Comparison of ENCODE assay signal across 7 mouse cellular contexts in genomic region chr9:123717186-123718008, GRCm38 (mm10). TPM values are rescaled to one million over a fixed set of nuclear protein-coding genes. Genes with fewer than 3 reads are reported as not detected.
A peak's percentile ranks its signal among the peaks of the same experiment; 100 is the strongest.
DNase-seq lines count a peak whose midpoint lies in the region; ATAC-seq and TF ChIP-seq lines count a peak whose summit lies in the region.

Gene Lztfl1 (minus strand): TSS chr9:123717697.

- intact Hi-C loops in left cerebral cortex, postnatal 4 days (cut with DNase I) = no loop called here

- H3K4me3 ChIP-seq in embryonic facial prominence, embryonic 10.5 days = peak within 1 kb of the TSS; percentile 76
- peak within 1 kb of the TSS; percentile 71 for H3K4me3 ChIP-seq in intestine, postnatal 0 days (ENCODE audit: low read depth, low read length)
- peak within 1 kb of the TSS; percentile 91 for H3K4me3 ChIP-seq in midbrain, embryonic 12.5 days
- peak within 1 kb of the TSS; percentile 83 for H3K4me3 ChIP-seq in small intestine, adult 2 months (ENCODE audit: low read depth, low read length)

- ATAC-seq in intestine, postnatal 0 days = peak; percentile 100
- ATAC-seq in midbrain, embryonic 12.5 days (ENCODE audit: low FRiP score, low read depth) = peak; percentile 99

- H3K27me3 ChIP-seq in embryonic facial prominence, embryonic 10.5 days (replicated peaks; ENCODE audit: low read depth, poor library complexity, severe bottlenecking) = no peaks in the 10 kb centered on the region
- no peaks in the 10 kb centered on the region for H3K27me3 ChIP-seq in intestine, postnatal 0 days (replicated peaks; ENCODE audit: control insufficient read depth, insufficient read depth, low read length)
- H3K27me3 ChIP-seq in midbrain, embryonic 12.5 days = no peaks in the 10 kb centered on the region
- peaks cover 3% of the 10 kb centered on the region; the same call in 1 of the 2 replicates for H3K27me3 ChIP-seq in small intestine, adult 2 months (ENCODE audit: control insufficient read depth, insufficient read depth, low read length)

- no peaks in the 10 kb centered on the region for H3K9me3 ChIP-seq in embryonic facial prominence, embryonic 10.5 days
- no peaks in the 10 kb centered on the region for H3K9me3 ChIP-seq in intestine, postnatal 0 days (ENCODE audit: control insufficient read depth)
- no peaks in the 10 kb centered on the region for H3K9me3 ChIP-seq in midbrain, embryonic 12.5 days

- under 1% methylated on average over 55 of the region's 55 CpGs for WGBS in embryonic facial prominence, embryonic 10.5 days
- WGBS in intestine, postnatal 0 days = under 1% methylated on average over 55 of the region's 55 CpGs
- 1% methylated on average over 55 of the region's 55 CpGs for WGBS in midbrain, embryonic 12.5 days
- WGBS in small intestine, adult 2 months = under 1% methylated on average over 55 of the region's 55 CpGs

- no peaks in the 10 kb centered on the region for H3K36me3 ChIP-seq in embryonic facial prominence, embryonic 10.5 days (replicated peaks)
- H3K36me3 ChIP-seq in intestine, postnatal 0 days (ENCODE audit: control insufficient read depth, insufficient read depth) = no peaks in the 10 kb centered on the region
- H3K36me3 ChIP-seq in midbrain, embryonic 12.5 days = 0 out of 2 replicates have a peak, but pooled peaks cover under 1% of the 10 kb centered on the region
- 0 out of 2 replicates have a peak, but pooled peaks cover under 1% of the 10 kb centered on the region for H3K36me3 ChIP-seq in small intestine, adult 2 months (ENCODE audit: control insufficient read depth, insufficient read depth, low read length)

- peaks cover 9% of the 10 kb centered on the region for H3K4me1 ChIP-seq in embryonic facial prominence, embryonic 10.5 days
- no peaks in the 10 kb centered on the region for H3K4me1 ChIP-seq in intestine, postnatal 0 days (replicated peaks; ENCODE audit: control insufficient read depth, insufficient read depth, low read length)
- H3K4me1 ChIP-seq in midbrain, embryonic 12.5 days = peaks cover 6% of the 10 kb centered on the region; the same call in 1 of the 2 replicates
- peaks cover 5% of the 10 kb centered on the region; the same call in 1 of the 2 replicates for H3K4me1 ChIP-seq in small intestine, adult 2 months (ENCODE audit: control insufficient read depth, insufficient read depth, insufficient read length, low read length)

- H3K9ac ChIP-seq in intestine, postnatal 0 days (ENCODE audit: low read depth, low read length) = peak within 1 kb of the TSS; percentile 74
- peak within 1 kb of the TSS; percentile 79 for H3K9ac ChIP-seq in midbrain, embryonic 12.5 days (replicated peaks)

- H3K27ac ChIP-seq in embryonic facial prominence, embryonic 10.5 days (replicated peaks) = peak within 1 kb of the TSS; percentile 85
- H3K27ac ChIP-seq in intestine, postnatal 0 days (ENCODE audit: low read depth, low read length) = peak within 1 kb of the TSS; percentile 69
- H3K27ac ChIP-seq in midbrain, embryonic 12.5 days (replicated peaks) = no peak within 1 kb of the TSS
- H3K27ac ChIP-seq in small intestine, adult 2 months (ENCODE audit: insufficient read depth, low read depth, low read length) = peak within 1 kb of the TSS; percentile 32; the same call in 1 of the 2 replicates

- peak within 1 kb of the TSS; percentile 72 for H3K4me2 ChIP-seq in intestine, postnatal 0 days (replicated peaks; ENCODE audit: low read depth)
- peak within 1 kb of the TSS; percentile 71 for H3K4me2 ChIP-seq in midbrain, embryonic 12.5 days (replicated peaks)

- TF ChIP-seq POLR2A in small intestine, adult 2 months (IDR thresholded peaks at IDR 0.05; ENCODE audit: low read depth, low read length) = no peak; the same call in none of the 2 replicates

- peak; percentile 96 for DNase-seq in adrenal gland, postnatal 10 days
- DNase-seq in embryonic facial prominence, embryonic 10.5 days (ENCODE audit: low spot score) = peak; percentile 97
- DNase-seq in gonadal fat pad, adult 2 months (ENCODE audit: low read depth) = peak; percentile 93
- DNase-seq in left cerebral cortex, postnatal 4 days = peak; percentile 96

- TF ChIP-seq CTCF in intestine, postnatal 0 days (IDR thresholded peaks at IDR 0.05; ENCODE audit: low read depth) = no peak
- no peak for TF ChIP-seq CTCF in small intestine, adult 2 months (IDR thresholded peaks at IDR 0.05; ENCODE audit: extremely low read depth, insufficient read length, insufficient replicate concordance, low read depth, low read length)

RNA-seq across cellular contexts. Expression of gene Lztfl1, which starts in this region (rescaled TPM):
- total RNA-seq in adrenal gland, postnatal 10 days (2021) = 10 to 100 TPM; 36.6 to 40.3 TPM
- polyA plus RNA-seq in embryonic facial prominence, embryonic 10.5 days (2016; fragmentation: Nextera tagmentation; extraction: Ambion mirVana) = 36.5 and 41.3 TPM in 2 replicates
- 6.2 and 8.1 TPM in 2 replicates for polyA plus RNA-seq in gonadal fat pad, adult 2 months (2012; rRNA removed)
- 25.0 and 26.1 TPM in 2 replicates for polyA plus RNA-seq in intestine, postnatal 0 days (2015; fragmentation: Nextera tagmentation; extraction: Ambion mirVana)
- 10 to 100 TPM; 58.2 to 61.9 TPM for total RNA-seq in left cerebral cortex, postnatal 4 days (2021)
- 53.1 and 55.5 TPM in 2 replicates for polyA plus RNA-seq in midbrain, embryonic 12.5 days (2016; fragmentation: Nextera tagmentation; extraction: Ambion mirVana)
- polyA plus RNA-seq in small intestine, adult 2 months (2012; rRNA removed) = 0.32 and 0.43 TPM in 2 replicates
